Mouse (Mus musculus): ENCODE measurements around the gene St5. TPM values are rescaled to one million over a fixed set of nuclear protein-coding genes. Genes with fewer than 3 reads are reported as not detected.

Gene St5
- polyA plus RNA-seq, 1 experiment from 2014 or later: 51.0 TPM

DNA sequence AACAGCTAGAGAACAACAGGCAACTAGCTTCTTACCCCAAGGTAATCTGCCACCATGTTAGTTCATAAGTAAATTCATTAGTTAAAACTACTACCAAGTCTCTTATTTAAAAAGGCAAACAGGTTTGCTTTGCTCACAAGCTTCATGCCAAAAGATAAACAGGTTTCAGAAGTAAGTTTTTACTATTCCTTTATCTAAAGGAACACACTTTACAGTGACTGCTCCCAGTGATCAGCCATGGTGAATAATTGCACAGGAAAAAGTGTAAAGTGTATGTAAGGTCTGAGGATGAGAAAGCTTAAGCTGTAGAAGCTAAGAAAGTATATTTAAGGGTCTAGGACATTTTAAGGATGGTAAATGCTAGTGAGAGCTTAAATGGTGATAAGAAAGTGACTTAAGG is 109.4 kb downstream of the St5 start:
- no peak overlapping the region for H3K4me3 ChIP-seq
- no peak overlapping the region for H3K9ac ChIP-seq
- H3K4me1 ChIP-seq: 0 out of 2 replicates have a peak, but pooled peaks cover 4% of the 10 kb centered on the region
- H3K4me2 ChIP-seq (replicated peaks): no peak overlapping the region
- no peak overlapping the region for H3K27ac ChIP-seq
- H3K27me3 ChIP-seq (replicated peaks): no peaks in the 10 kb centered on the region
- no peaks in the 10 kb centered on the region for H3K36me3 ChIP-seq
- no peaks in the 10 kb centered on the region for H3K9me3 ChIP-seq
- ATAC-seq (ENCODE audit: low FRiP score, low read depth): no peak

DNA sequence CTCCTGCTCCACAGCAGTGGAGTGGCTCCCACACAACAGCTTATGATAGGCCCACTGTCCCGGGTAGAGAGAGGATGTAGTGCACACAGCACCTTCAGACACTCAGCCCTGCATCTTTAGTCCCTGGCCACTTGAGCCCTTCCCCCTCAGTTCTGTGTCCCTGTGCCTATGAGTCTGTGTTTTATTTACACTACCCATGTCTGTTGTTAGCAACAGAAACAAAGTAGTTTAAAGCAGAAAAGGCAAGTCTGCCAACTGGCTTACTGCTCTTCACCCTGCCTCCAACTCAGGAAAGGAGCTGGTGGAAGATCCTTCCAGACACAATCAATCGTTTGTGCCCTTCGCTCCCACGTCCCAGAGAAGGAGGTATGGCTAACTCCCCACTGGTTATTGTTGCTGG is 111.2 kb downstream of the St5 start:
- Histone ChIP-seq H3K27me3 (replicated peaks) (no peaks in the 10 kb centered on the region), H3K27ac (no peak overlapping the region), H3K4me2 (replicated peaks) (no peak overlapping the region), H3K9me3 (no peaks in the 10 kb centered on the region), H3K36me3 (no peaks in the 10 kb centered on the region), H3K4me1 (0 out of 2 replicates have a peak, but pooled peaks cover 4% of the 10 kb centered on the region), H3K4me3 (no peak overlapping the region), H3K9ac (no peak overlapping the region)
- ATAC-seq (ENCODE audit: low FRiP score, low read depth): no peak
- 62% methylated on average over 4 of the region's 4 CpGs for WGBS

DNA sequence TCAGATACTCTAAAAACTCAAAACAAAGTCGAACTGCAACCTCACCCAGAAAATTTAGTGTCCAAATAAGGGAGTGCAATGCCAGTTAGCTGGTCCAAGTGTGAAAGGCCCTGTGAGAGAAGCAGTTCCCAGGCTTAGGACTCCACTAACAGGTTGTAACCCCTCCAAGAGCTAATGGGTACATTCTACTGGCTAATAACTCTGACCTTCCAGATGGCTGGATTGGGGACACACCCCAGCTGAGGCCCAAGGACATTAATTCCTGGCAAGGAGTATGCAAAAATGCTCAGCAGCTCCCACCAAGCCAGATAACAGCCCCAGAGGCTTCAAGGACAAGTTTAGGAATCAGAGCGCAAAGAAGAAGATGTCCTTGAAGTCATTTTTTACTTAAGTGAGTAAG is 112.8 kb downstream of the St5 start:
- Histone ChIP-seq H3K27me3 (replicated peaks) (no peaks in the 10 kb centered on the region), H3K9ac (no peak overlapping the region), H3K4me3 (no peak overlapping the region), H3K4me1 (0 out of 2 replicates have a peak, but pooled peaks cover 4% of the 10 kb centered on the region), H3K27ac (no peak overlapping the region), H3K9me3 (no peaks in the 10 kb centered on the region), H3K36me3 (no peaks in the 10 kb centered on the region), H3K4me2 (replicated peaks) (no peak overlapping the region)
- WGBS: 96% methylated on average over 2 of the region's 2 CpGs
- no peak for ATAC-seq (ENCODE audit: low FRiP score, low read depth)

DNA sequence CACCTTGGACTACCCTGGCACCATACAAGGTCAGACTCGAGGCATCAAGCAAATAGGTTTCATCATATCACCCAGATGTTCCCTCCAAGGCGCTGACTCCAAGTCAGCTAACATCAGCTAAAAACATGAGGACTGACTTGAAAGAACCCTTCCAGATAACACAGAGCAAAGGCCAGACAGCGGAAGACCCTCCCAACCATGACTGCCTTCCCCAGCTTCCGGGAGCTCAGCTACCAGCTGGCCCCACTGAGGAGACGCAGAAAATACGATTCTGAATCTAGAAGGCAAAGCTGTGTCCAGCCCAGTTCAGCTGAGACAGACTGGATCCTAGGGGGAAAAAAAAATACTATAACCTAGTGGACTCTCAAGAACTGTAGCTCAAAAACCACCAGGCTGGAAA is 114.4 kb downstream of the St5 start:
- no peaks in the 10 kb centered on the region for H3K36me3 ChIP-seq
- 84% methylated on average over 6 of the region's 6 CpGs for WGBS

DNA sequence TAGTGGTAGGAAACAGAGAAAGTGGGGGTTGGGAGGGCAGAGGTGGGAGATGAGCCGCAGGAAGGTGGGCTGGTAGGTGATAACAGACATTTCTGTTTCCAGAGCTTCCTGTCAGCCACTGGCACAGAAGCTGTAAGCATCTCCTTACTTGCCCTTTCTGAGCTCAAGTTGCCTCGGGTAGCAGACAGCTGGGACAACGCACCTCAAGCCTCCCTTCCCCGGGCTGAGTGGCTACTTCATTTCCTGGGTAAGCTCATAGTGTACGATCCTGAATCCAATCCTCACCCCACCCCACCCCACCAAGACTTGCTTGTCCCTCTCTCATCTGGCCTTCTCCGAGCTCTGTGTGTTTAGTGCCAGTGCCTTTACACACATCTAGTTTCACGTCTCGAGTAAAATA is 115.3 kb downstream of the St5 start:
- H3K9ac ChIP-seq: no peak overlapping the region
- 89% methylated on average over 8 of the region's 8 CpGs for WGBS
- H3K4me2 ChIP-seq (replicated peaks): no peak overlapping the region
- no peak overlapping the region for H3K4me3 ChIP-seq
- no peaks in the 10 kb centered on the region for H3K27me3 ChIP-seq (replicated peaks)
- H3K27ac ChIP-seq: no peak overlapping the region
- no peaks in the 10 kb centered on the region for H3K9me3 ChIP-seq
- ATAC-seq (ENCODE audit: low FRiP score, low read depth): no peak
- no peaks in the 10 kb centered on the region for H3K4me1 ChIP-seq
- no peaks in the 10 kb centered on the region for H3K36me3 ChIP-seq

More for the DNA sequence above, 114.4 kb downstream of the St5 start:
- Histone ChIP-seq H3K27ac (no peak overlapping the region), H3K9ac (no peak overlapping the region), H3K4me3 (no peak overlapping the region), H3K9me3 (no peaks in the 10 kb centered on the region), H3K4me2 (replicated peaks) (no peak overlapping the region), H3K27me3 (replicated peaks) (no peaks in the 10 kb centered on the region), H3K4me1 (no peaks in the 10 kb centered on the region)
- no peak for ATAC-seq (ENCODE audit: low FRiP score, low read depth)

DNA sequence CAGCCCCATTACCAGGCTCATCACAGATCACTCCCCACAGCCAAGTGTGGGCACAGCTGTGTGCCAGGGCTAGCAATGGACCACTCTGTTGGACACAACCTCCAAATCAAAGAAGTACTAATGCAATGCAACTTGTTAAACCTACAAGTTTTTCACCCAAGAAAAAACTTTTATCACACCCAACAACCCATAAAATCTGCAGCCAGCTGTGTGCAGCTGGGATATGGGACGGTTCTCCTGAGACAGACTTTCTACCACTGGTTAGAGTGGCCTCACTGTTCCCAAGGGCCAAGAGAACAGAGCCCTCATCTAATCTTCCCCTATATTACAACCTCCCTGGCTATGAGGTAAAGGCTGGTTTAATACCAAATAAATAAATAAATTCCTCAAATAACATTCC is 118.9 kb downstream of the St5 start:
- no peak for ATAC-seq (ENCODE audit: low FRiP score, low read depth)
- 71% methylated on average over 1 of the region's 1 CpGs for WGBS
- Histone ChIP-seq H3K4me2 (replicated peaks) (no peak overlapping the region), H3K4me1 (peaks cover 11% of the 10 kb centered on the region; the same call in 1 of the 2 replicates), H3K9me3 (no peaks in the 10 kb centered on the region), H3K27ac (no peak overlapping the region), H3K4me3 (no peak overlapping the region), H3K27me3 (replicated peaks) (no peaks in the 10 kb centered on the region), H3K36me3 (no peaks in the 10 kb centered on the region), H3K9ac (no peak overlapping the region)

DNA sequence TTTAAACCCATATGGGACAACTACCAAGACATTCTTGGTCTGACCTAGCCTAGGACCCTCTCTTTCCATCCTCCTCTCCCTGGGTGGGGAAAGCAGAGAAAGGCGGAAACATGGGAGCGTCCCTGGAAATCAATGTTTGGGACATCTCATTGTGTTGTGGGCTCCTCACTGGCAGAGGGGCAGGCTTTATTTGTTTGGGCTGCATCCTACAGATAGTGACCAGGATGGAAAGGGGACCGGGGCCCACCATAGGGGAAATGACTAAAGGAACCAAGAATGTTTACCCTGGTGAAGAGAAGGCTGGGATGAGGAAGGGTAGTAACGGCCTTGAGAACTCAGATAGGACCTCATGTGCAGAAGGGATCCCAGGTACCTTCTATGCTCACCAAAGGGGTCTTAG is 122.9 kb downstream of the St5 start:
- Histone ChIP-seq H3K27ac (no peak overlapping the region; the same call in 1 of the 2 replicates), H3K36me3 (no peaks in the 10 kb centered on the region), H3K9me3 (no peaks in the 10 kb centered on the region), H3K9ac (no peak overlapping the region), H3K4me2 (replicated peaks) (no peak overlapping the region), H3K4me1 (peaks cover 38% of the 10 kb centered on the region), H3K4me3 (no peak overlapping the region), H3K27me3 (replicated peaks) (no peaks in the 10 kb centered on the region)
- 62% methylated on average over 4 of the region's 4 CpGs for WGBS
- no peak for ATAC-seq (ENCODE audit: low FRiP score, low read depth)

DNA sequence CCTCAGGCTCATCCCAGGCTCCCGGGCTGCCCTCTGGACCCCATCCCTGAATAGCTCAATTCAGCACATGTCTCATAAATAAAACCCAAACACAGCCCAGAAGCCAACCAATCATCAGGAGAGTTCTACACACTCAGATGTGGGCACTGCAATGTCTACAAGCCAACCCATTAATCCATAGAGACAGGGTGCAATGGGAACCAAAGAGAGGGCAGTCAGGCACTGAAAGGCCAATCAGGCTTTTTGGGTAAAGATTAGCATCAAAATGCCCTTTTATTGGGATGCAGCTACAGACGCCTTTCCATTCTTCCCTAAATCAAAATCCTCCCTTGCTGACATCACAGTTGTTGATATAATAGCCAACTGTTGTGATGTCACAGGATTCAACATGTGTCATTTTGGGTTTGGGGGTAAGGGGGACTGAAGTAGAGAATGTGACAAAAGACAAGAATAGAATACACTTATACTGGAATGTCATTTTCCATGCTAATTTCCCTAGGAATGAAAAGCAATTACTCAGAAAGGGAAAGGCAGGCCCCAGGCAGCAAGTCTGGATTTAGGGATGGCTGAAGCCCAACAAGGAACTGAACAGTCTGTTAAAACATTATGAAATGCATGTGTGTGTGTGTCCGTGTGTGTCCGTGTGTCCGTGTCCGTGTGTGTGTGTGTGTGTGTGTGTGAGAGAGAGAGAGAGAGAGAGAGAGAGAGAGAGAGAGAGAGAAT is 123.7 kb downstream of the St5 start:
- H3K4me2 ChIP-seq (replicated peaks): no peak overlapping the region
- no peaks in the 10 kb centered on the region for H3K27me3 ChIP-seq (replicated peaks)
- no peak overlapping the region for H3K9ac ChIP-seq
- H3K4me3 ChIP-seq: no peak overlapping the region
- no peaks in the 10 kb centered on the region for H3K9me3 ChIP-seq
- WGBS: 32% methylated on average over 6 of the region's 6 CpGs
- no peaks in the 10 kb centered on the region for H3K36me3 ChIP-seq
- H3K27ac ChIP-seq: no peak overlapping the region
- peaks cover 38% of the 10 kb centered on the region for H3K4me1 ChIP-seq
- ATAC-seq (ENCODE audit: low FRiP score, low read depth): peak; percentile 96

DNA sequence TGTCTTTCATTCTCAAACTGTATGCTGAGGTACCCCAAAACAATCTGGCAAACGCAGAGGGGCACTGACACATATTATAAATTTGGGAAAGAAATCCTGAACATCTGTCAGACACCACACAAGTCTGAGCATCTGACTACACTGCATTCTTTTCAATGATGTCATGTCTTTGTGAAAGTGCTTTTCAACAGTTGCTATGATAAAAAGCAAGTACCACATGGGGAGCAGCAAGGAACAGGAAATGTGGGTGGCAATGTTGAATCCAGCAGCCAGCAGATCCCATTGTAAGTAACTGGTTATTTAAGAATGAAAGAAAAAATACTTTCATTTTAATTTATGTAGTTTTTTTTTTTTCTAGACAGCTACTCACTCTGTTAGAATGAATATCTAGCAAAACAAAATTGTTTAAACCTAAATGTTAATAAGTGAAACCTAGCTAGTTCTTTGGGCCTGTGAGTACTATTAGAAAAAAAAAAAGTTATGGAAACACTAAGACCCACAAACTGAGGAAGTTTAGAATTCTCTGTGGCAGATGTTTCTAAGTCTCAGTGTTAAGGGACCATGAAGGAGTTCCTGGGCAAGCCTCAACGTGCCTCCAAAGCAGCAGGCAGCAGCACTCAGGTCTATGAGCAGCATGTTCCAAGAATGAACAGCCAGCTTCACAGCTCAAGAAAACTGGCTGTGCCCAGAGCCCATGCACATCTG is 124.4 kb downstream of the St5 start:
- Histone ChIP-seq H3K9ac (no peak overlapping the region), H3K36me3 (no peaks in the 10 kb centered on the region), H3K27ac (no peak overlapping the region), H3K9me3 (no peaks in the 10 kb centered on the region), H3K4me3 (no peak overlapping the region), H3K4me1 (peaks cover 38% of the 10 kb centered on the region), H3K27me3 (replicated peaks) (no peaks in the 10 kb centered on the region), H3K4me2 (replicated peaks) (no peak overlapping the region)
- 14% methylated on average over 2 of the region's 2 CpGs for WGBS
- ATAC-seq (ENCODE audit: low FRiP score, low read depth): no peak

DNA sequence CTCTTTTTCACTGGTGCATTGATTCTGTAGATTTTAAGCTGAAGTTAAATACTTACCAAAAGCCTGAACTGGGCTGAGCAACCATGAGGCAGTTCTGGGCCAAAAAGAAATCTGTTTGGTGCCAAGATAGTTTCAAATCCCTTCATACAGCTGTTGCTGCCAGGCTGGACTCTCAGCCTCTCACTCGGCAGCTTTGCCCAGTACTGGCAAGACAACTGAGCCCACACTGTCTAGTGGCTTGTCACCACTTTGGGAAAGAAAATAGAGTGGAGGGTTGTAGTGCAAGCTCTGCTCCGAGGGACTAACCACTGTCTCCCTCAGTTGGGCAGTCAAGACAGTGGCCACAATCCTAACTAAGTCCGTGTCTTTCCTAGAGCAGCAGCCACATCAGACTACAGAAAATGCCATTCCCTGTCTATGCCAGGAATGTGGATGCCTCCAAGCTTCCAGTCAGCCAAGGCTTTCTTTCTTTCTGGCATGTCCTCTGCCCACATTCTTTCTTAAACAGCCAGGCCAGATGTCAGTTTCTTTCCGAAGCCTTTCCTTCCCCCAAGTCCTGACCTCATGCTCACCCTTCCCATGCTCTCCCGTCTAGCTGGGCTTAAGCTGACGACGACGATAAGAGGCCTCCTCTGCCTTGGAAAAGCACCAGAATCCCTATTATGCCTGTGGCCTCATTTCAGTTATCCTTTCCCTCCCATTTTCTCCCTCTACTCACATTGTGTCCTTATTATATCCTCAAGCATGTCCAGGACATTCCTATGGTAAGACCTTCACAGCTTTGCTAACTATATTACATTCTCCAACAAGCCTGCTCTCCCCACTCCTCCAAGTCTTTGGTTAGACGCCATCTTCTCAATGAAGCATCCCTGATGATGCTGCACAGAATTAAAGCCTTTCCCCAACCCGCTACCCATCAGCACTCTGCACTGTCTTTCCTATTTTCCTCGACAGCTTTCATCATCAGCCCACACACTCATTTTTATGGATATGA is 126.8 kb downstream of the St5 start:
- WGBS: 60% methylated on average over 11 of the region's 11 CpGs
- Histone ChIP-seq H3K27ac (no peak overlapping the region), H3K4me3 (no peak overlapping the region), H3K9ac (no peak overlapping the region), H3K36me3 (no peaks in the 10 kb centered on the region), H3K4me1 (peaks cover 33% of the 10 kb centered on the region), H3K9me3 (no peaks in the 10 kb centered on the region), H3K27me3 (replicated peaks) (no peaks in the 10 kb centered on the region), H3K4me2 (replicated peaks) (no peak overlapping the region)
- no peak for ATAC-seq (ENCODE audit: low FRiP score, low read depth)

DNA sequence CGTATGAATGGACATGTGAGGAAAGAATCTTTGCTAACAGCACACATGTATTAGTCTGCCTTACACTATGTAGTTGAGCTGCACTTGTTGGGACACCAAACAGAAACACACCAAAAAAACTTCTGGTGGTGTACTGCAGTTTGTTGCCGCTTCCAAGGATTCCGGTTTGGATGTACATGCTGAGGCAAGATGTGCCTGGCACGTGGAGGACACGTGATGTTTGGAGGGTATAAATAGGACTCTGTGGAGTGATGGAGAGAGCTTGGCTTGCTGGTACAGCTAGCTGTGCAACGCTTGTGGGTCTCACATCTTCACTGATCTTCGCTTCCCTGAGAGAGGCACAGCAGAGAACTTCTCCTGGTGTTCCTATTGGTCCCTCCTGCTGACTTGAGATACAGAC is 129.2 kb downstream of the St5 start:
- WGBS: 96% methylated on average over 7 of the region's 7 CpGs
- no peak overlapping the region for H3K4me3 ChIP-seq
- H3K9me3 ChIP-seq: no peaks in the 10 kb centered on the region
- no peak overlapping the region for H3K27ac ChIP-seq
- no peak for ATAC-seq (ENCODE audit: low FRiP score, low read depth)
- peaks cover 24% of the 10 kb centered on the region for H3K4me1 ChIP-seq
- no peaks in the 10 kb centered on the region for H3K27me3 ChIP-seq (replicated peaks)
- H3K36me3 ChIP-seq: no peaks in the 10 kb centered on the region
- H3K9ac ChIP-seq: no peak overlapping the region
- no peak overlapping the region for H3K4me2 ChIP-seq (replicated peaks)

DNA sequence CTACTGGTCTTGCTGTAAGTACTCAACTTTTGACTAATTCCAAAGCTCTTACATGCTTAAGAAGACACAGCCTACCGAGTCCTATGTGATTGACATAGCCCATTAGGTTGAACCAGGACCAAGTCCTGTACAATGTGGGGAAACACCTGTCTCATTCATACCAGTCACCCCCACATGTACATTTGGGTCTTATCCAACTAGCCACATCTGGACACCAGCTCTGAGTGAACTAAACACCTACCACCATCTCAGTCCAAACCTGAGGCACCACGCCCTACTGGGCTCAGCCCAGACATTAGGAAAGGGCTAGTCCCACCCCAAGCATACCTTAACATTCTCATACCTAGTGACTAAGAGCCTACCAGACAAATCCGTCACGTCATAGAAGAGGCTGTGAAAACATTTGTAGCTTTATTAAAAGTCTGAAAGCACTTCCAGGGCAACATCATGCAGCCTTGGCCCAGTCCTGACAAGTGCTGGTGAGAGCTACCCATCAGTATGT is 135.0 kb downstream of the St5 start:
- H3K4me2 ChIP-seq (replicated peaks): no peak overlapping the region
- H3K9me3 ChIP-seq: no peaks in the 10 kb centered on the region
- H3K36me3 ChIP-seq: no peaks in the 10 kb centered on the region
- H3K27me3 ChIP-seq (replicated peaks): no peaks in the 10 kb centered on the region
- no peak overlapping the region for H3K27ac ChIP-seq
- no peak for ATAC-seq (ENCODE audit: low FRiP score, low read depth)
- 0 out of 2 replicates have a peak, but pooled peaks cover 5% of the 10 kb centered on the region for H3K4me1 ChIP-seq
- H3K4me3 ChIP-seq: no peak overlapping the region
- WGBS: 93% methylated on average over 4 of the region's 4 CpGs
- no peak overlapping the region for H3K9ac ChIP-seq
